In genomic region chr7:137060488-137060887, GRCm38 (mm10) we compare ENCODE assay signal across 12 mouse cellular contexts.
DNase-seq lines count a peak whose midpoint lies in the region; ATAC-seq and TF ChIP-seq lines count a peak whose summit lies in the region.
"Had no signal": no experiment of that assay in that cellular context is flagged by ENCODE, and none has a peak within 500 bp of the region (broad histone marks: within the 10 kb centered on the region; RNA-seq: fewer than 3 reads in every experiment).

No protein-coding gene starts in this region.

- no peak overlapping the region for H3K27ac ChIP-seq in hindbrain, embryonic 10.5 days
- no peak overlapping the region for H3K27ac ChIP-seq in hindbrain, embryonic 14.5 days
- H3K27ac ChIP-seq in midbrain, embryonic 14.5 days (replicated peaks; ENCODE audit: low read depth, low read length), result no peak overlapping the region
- H3K27ac ChIP-seq in midbrain, embryonic 15.5 days, result no peak overlapping the region
- H3K27ac ChIP-seq in MEL (ENCODE audit: control insufficient read depth, low read depth, low read length), result no peak overlapping the region
- H3K27ac ChIP-seq: heart, embryonic 10.5 days; neural tube, embryonic 13.5 days had no signal

- no peak for TF ChIP-seq POLR2A in MEL (IDR thresholded peaks at IDR 0.05; ENCODE audit: control insufficient read depth in 1 of 2, insufficient read depth in 1 of 2, low read depth in 1 of 2, low read length in 2 of 2, poor library complexity in 1 of 2)

- ATAC-seq in hindbrain, embryonic 14.5 days (ENCODE audit: low FRiP score), result no peak
- no peak for ATAC-seq in midbrain, embryonic 14.5 days (ENCODE audit: low FRiP score, low TSS enrichment)
- ATAC-seq in midbrain, embryonic 15.5 days (replicated peaks), result no peak
- ATAC-seq: forebrain, embryonic 14.5 days had no signal

- peaks cover 14% of the 10 kb centered on the region for H3K4me1 ChIP-seq in hindbrain, embryonic 10.5 days (replicated peaks)
- peaks cover 14% of the 10 kb centered on the region for H3K4me1 ChIP-seq in hindbrain, embryonic 14.5 days (replicated peaks; ENCODE audit: control insufficient read depth, insufficient read depth, low read length)
- peaks cover 11% of the 10 kb centered on the region for H3K4me1 ChIP-seq in midbrain, embryonic 14.5 days (ENCODE audit: control insufficient read depth, insufficient read depth, low read length)
- H3K4me1 ChIP-seq in midbrain, embryonic 15.5 days, result peaks cover 12% of the 10 kb centered on the region
- H3K4me1 ChIP-seq in MEL (ENCODE audit: control insufficient read depth in 1 of 2, insufficient read depth in 2 of 2, low read length in 2 of 2), result no peaks in the 10 kb centered on the region

- TF ChIP-seq RAD21 in MEL (IDR thresholded peaks at IDR 0.05; ENCODE audit: low read depth, low read length), result no peak

- H3K9ac ChIP-seq in hindbrain, embryonic 14.5 days, result no peak overlapping the region
- H3K9ac ChIP-seq in midbrain, embryonic 14.5 days (replicated peaks; ENCODE audit: low read length), result no peak overlapping the region
- no peak overlapping the region for H3K9ac ChIP-seq in midbrain, embryonic 15.5 days
- H3K9ac ChIP-seq in MEL (ENCODE audit: control insufficient read depth, low read depth, low read length, poor library complexity, severe bottlenecking), result no peak overlapping the region
- H3K9ac ChIP-seq: neural tube, embryonic 13.5 days had no signal

- no peaks in the 10 kb centered on the region for H3K79me2 ChIP-seq in MEL (ENCODE audit: control insufficient read depth, insufficient read depth, low read length, poor library complexity)

- no peaks in the 10 kb centered on the region for H3K36me3 ChIP-seq in hindbrain, embryonic 10.5 days
- no peaks in the 10 kb centered on the region for H3K36me3 ChIP-seq in hindbrain, embryonic 14.5 days (replicated peaks; ENCODE audit: control insufficient read depth, insufficient read depth)
- H3K36me3 ChIP-seq in midbrain, embryonic 14.5 days (ENCODE audit: control insufficient read depth, insufficient read depth, low read length), result no peaks in the 10 kb centered on the region
- no peaks in the 10 kb centered on the region for H3K36me3 ChIP-seq in midbrain, embryonic 15.5 days (replicated peaks)
- no peaks in the 10 kb centered on the region for H3K36me3 ChIP-seq in MEL (ENCODE audit: control insufficient read depth in 1 of 2, insufficient read depth in 2 of 2, low read length in 2 of 2)
- H3K36me3 ChIP-seq: heart, embryonic 10.5 days; neural tube, embryonic 13.5 days had no signal

- no peaks in the 10 kb centered on the region for H3K27me3 ChIP-seq in hindbrain, embryonic 10.5 days (ENCODE audit: insufficient read depth, poor library complexity, severe bottlenecking)
- no peaks in the 10 kb centered on the region for H3K27me3 ChIP-seq in hindbrain, embryonic 14.5 days (ENCODE audit: control insufficient read depth, insufficient read depth, low read length)
- no peaks in the 10 kb centered on the region for H3K27me3 ChIP-seq in midbrain, embryonic 14.5 days (ENCODE audit: control insufficient read depth, insufficient read depth, low read length)
- H3K27me3 ChIP-seq in midbrain, embryonic 15.5 days (replicated peaks), result no peaks in the 10 kb centered on the region
- no peaks in the 10 kb centered on the region for H3K27me3 ChIP-seq in MEL (ENCODE audit: control insufficient read depth in 1 of 2, insufficient read depth in 2 of 2, low read length in 2 of 2)
- H3K27me3 ChIP-seq: neural tube, embryonic 13.5 days had no signal

- no peaks in the 10 kb centered on the region for H3K9me3 ChIP-seq in hindbrain, embryonic 10.5 days
- H3K9me3 ChIP-seq in hindbrain, embryonic 14.5 days (ENCODE audit: control insufficient read depth, low read length), result no peaks in the 10 kb centered on the region
- no peaks in the 10 kb centered on the region for H3K9me3 ChIP-seq in midbrain, embryonic 14.5 days (ENCODE audit: control insufficient read depth, low read length)
- H3K9me3 ChIP-seq in midbrain, embryonic 15.5 days, result no peaks in the 10 kb centered on the region
- H3K9me3 ChIP-seq in MEL (replicated peaks; ENCODE audit: insufficient read depth, low read length), result no peaks in the 10 kb centered on the region
- H3K9me3 ChIP-seq: heart, embryonic 10.5 days; neural tube, embryonic 13.5 days had no signal

- no peak for TF ChIP-seq EP300 in MEL (IDR thresholded peaks at IDR 0.05; ENCODE audit: low read depth in 1 of 2, low read length in 2 of 2)

- 41% methylated on average over 3 of the region's 3 CpGs for WGBS in hindbrain, embryonic 10.5 days
- WGBS in hindbrain, embryonic 14.5 days, result 47% methylated on average over 3 of the region's 3 CpGs
- WGBS in midbrain, embryonic 14.5 days, result 35% methylated on average over 3 of the region's 3 CpGs
- 41% methylated on average over 3 of the region's 3 CpGs for WGBS in midbrain, embryonic 15.5 days

- H3K4me3 ChIP-seq in hindbrain, embryonic 10.5 days, result no peak overlapping the region
- H3K4me3 ChIP-seq in hindbrain, embryonic 14.5 days (replicated peaks; ENCODE audit: low read length), result no peak overlapping the region
- H3K4me3 ChIP-seq in midbrain, embryonic 14.5 days (replicated peaks; ENCODE audit: low read depth, low read length), result no peak overlapping the region
- H3K4me3 ChIP-seq in midbrain, embryonic 15.5 days, result no peak overlapping the region
- H3K4me3 ChIP-seq in MEL (ENCODE audit: control insufficient read depth in 1 of 2, insufficient read depth in 1 of 2, low read depth in 2 of 2, low read length in 2 of 2), result no peak overlapping the region
- H3K4me3 ChIP-seq: heart, embryonic 10.5 days; neural tube, embryonic 13.5 days had no signal

- peak; percentile 15 for DNase-seq in hindbrain, embryonic 10.5 days (ENCODE audit: low spot score)
- no peak for DNase-seq in hindbrain, embryonic 14.5 days (ENCODE audit: low spot score)
- peak; percentile 50 for DNase-seq in midbrain, embryonic 14.5 days
- DNase-seq in MEL (ENCODE audit: low read depth, low spot score), result peak; percentile 1
- peak; percentile 1 for DNase-seq in induced T-regulatory cell, adult 2 months (ENCODE audit: low read depth)
- DNase-seq in layer of hippocampus, adult 9-11 months, result no peak
- DNase-seq in right cerebral cortex, postnatal 10 days (ENCODE audit: low spot score in 2 of 2), result no peak
- DNase-seq: cerebellum, postnatal 36 days had no signal

- TF ChIP-seq CTCF in MEL (IDR thresholded peaks at IDR 0.05 in 2 of 3, conservative IDR thresholded peaks at IDR 0.05 in 1 of 3; ENCODE audit: control insufficient read depth in 1 of 3, insufficient read depth in 1 of 3, low read depth in 2 of 3, low read length in 3 of 3, poor library complexity in 1 of 3, severe bottlenecking in 1 of 3), result peak in 2 of 3 experiments; percentile 1 to 4; a peak in 1 of 6 replicates

- no peak overlapping the region for H3K4me2 ChIP-seq in hindbrain, embryonic 14.5 days (replicated peaks)
- H3K4me2 ChIP-seq in midbrain, embryonic 14.5 days (ENCODE audit: low read length), result no peak overlapping the region
- no peak overlapping the region for H3K4me2 ChIP-seq in midbrain, embryonic 15.5 days
- H3K4me2 ChIP-seq: neural tube, embryonic 13.5 days had no signal

TF ChIP-seq in MEL, 35 proteins besides CTCF, POLR2A, EP300 and RAD21:
- TF ChIP-seq MXI1 (IDR thresholded peaks at IDR 0.05; ENCODE audit: low read depth, low read length) (no peak), ZMIZ1 (IDR thresholded peaks at IDR 0.05; ENCODE audit: low read depth, low read length) (no peak), GATA1 (IDR thresholded peaks at IDR 0.05; ENCODE audit: low read depth, low read length) (no peak), ZKSCAN1 (IDR thresholded peaks at IDR 0.05; ENCODE audit: low read depth, low read length) (no peak), HCFC1 (IDR thresholded peaks at IDR 0.05; ENCODE audit: low read depth, low read length) (no peak), MAX (IDR thresholded peaks at IDR 0.05; ENCODE audit: low read length) (no peak), SIN3A (IDR thresholded peaks at IDR 0.05; ENCODE audit: low read length) (no peak), MAZ (IDR thresholded peaks at IDR 0.05; ENCODE audit: low read depth, low read length) (no peak), NELFE (IDR thresholded peaks at IDR 0.05; ENCODE audit: low read depth, low read length) (no peak), POLR2AphosphoS2 (IDR thresholded peaks at IDR 0.05; ENCODE audit: low read length) (no peak), NRF1 (IDR thresholded peaks at IDR 0.05; ENCODE audit: insufficient read depth, low read depth, low read length, poor library complexity, severe bottlenecking) (no peak), MYC (IDR thresholded peaks at IDR 0.05; ENCODE audit: low read depth, low read length) (no peak), JUND (IDR thresholded peaks at IDR 0.05; ENCODE audit: low read depth, low read length) (no peak)

Comparison
In these comparisons a context has a peak if more than half of its experiments do, and no peak if none do; other contexts are left out.
1. DNase-seq: peak in hindbrain, embryonic 10.5 days (single experiment), midbrain, embryonic 14.5 days (single experiment), MEL (single experiment) and induced T-regulatory cell, adult 2 months (single experiment); none in hindbrain, embryonic 14.5 days (single experiment), layer of hippocampus, adult 9-11 months (single experiment) and right cerebral cortex, postnatal 10 days (0 of 2).